Mouse (Mus musculus): Measurements from ENCODE around the gene Gm4353.
A peak's percentile ranks its signal among the peaks of the same experiment; 100 is the strongest.

Gm4353 gene

GRCm38 (mm10) chr7:116040470-116041019 is 43.9 kb downstream of the Gm4353 start:
- no peak for DNase-seq (ENCODE audit: low read depth)

- peak; percentile 40 for DNase-seq (ENCODE audit: low read depth)
Observed at GRCm38 (mm10) chr7:116039538-116040466, 44.6 kb downstream of the Gm4353 start.

- no peak for DNase-seq (ENCODE audit: low read depth)
Observed at GRCm38 (mm10) chr7:116039196-116039537, 45.3 kb downstream of the Gm4353 start, which contains the start of gene 1110004F10Rik. 1110004F10Rik (plus strand) TSS chr7:116039397.

- DNase-seq (ENCODE audit: low read depth), result no peak
Observed at GRCm38 (mm10) chr7:116038511-116038910, 45.9 kb downstream of the Gm4353 start, which contains the start of gene Sox6. Sox6 (minus strand) TSS chr7:116038796.

- no peak for DNase-seq (ENCODE audit: low read depth)
Observed at GRCm38 (mm10) chr7:116038024-116038423, 46.4 kb downstream of the Gm4353 start.

GRCm38 (mm10) chr7:116036591-116037555 is 47.6 kb downstream of the Gm4353 start:
- no peak for DNase-seq (ENCODE audit: low read depth)

- DNase-seq (ENCODE audit: low read depth), result no peak
Observed at GRCm38 (mm10) chr7:116035504-116035903, 48.9 kb downstream of the Gm4353 start.

GRCm38 (mm10) chr7:116034282-116034758 is 50.1 kb downstream of the Gm4353 start:
- no peak for DNase-seq (ENCODE audit: low read depth)

GRCm38 (mm10) chr7:116033371-116034241 is 50.8 kb downstream of the Gm4353 start:
- no peak for DNase-seq (ENCODE audit: low read depth)

All from 416B (cell line).